Mouse (Mus musculus): ENCODE data around the gene Figla. TPM values are rescaled to one million over a fixed set of nuclear protein-coding genes. Genes with fewer than 3 reads are reported as not detected.
A peak's percentile ranks its signal among the peaks of the same experiment; 100 is the strongest.
"Not testable (repeated sequence)": the region's sequence is repeated elsewhere in the genome, so short reads cannot be mapped to it uniquely, and the experiment has no call there.

The Figla gene
- not detected in 2 replicates for total RNA-seq (2017)

- ATAC-seq (ENCODE audit: extremely low read depth, insufficient number of reproducible peaks, low FRiP score, poor library complexity, severe bottlenecking), result no peak
Measured at GRCm38 (mm10) chr6:86015871-86016270, at the start of gene Figla. TSS of gene Figla (plus strand) at chr6:86016171.

- ATAC-seq (ENCODE audit: extremely low read depth, insufficient number of reproducible peaks, low FRiP score, poor library complexity, severe bottlenecking), result peak; percentile 59
Measured at GRCm38 (mm10) chr6:85966686-85967085, 49.3 kb upstream of the Figla start.

GRCm38 (mm10) chr6:85969889-85970288 lies 46.1 kb upstream of the Figla start:
- no peak for ATAC-seq (ENCODE audit: extremely low read depth, insufficient number of reproducible peaks, low FRiP score, poor library complexity, severe bottlenecking)

- ATAC-seq (ENCODE audit: extremely low read depth, insufficient number of reproducible peaks, low FRiP score, poor library complexity, severe bottlenecking), result no peak
Measured at GRCm38 (mm10) chr6:85972699-85973098, 43.3 kb upstream of the Figla start.

- no peak for ATAC-seq (ENCODE audit: extremely low read depth, insufficient number of reproducible peaks, low FRiP score, poor library complexity, severe bottlenecking)
Measured at GRCm38 (mm10) chr6:85973336-85973735, 42.6 kb upstream of the Figla start.

GRCm38 (mm10) chr6:85974941-85975617 lies 40.9 kb upstream of the Figla start:
- ATAC-seq (ENCODE audit: extremely low read depth, insufficient number of reproducible peaks, low FRiP score, poor library complexity, severe bottlenecking), result no peak

GRCm38 (mm10) chr6:85975761-85976160 lies 40.2 kb upstream of the Figla start:
- ATAC-seq (ENCODE audit: extremely low read depth, insufficient number of reproducible peaks, low FRiP score, poor library complexity, severe bottlenecking), result no peak

GRCm38 (mm10) chr6:85976242-85976641 lies 39.7 kb upstream of the Figla start:
- ATAC-seq (ENCODE audit: extremely low read depth, insufficient number of reproducible peaks, low FRiP score, poor library complexity, severe bottlenecking), result peak; percentile 53; the same call in 1 of the 2 replicates

GRCm38 (mm10) chr6:85978736-85979135 lies 37.2 kb upstream of the Figla start:
- ATAC-seq (ENCODE audit: extremely low read depth, insufficient number of reproducible peaks, low FRiP score, poor library complexity, severe bottlenecking), result not testable (repeated sequence)

- no peak for ATAC-seq (ENCODE audit: extremely low read depth, insufficient number of reproducible peaks, low FRiP score, poor library complexity, severe bottlenecking)
Measured at GRCm38 (mm10) chr6:85984351-85984750, 31.6 kb upstream of the Figla start.

GRCm38 (mm10) chr6:85989570-85989969 lies 26.4 kb upstream of the Figla start:
- ATAC-seq (ENCODE audit: extremely low read depth, insufficient number of reproducible peaks, low FRiP score, poor library complexity, severe bottlenecking), result not testable (repeated sequence)

- ATAC-seq (ENCODE audit: extremely low read depth, insufficient number of reproducible peaks, low FRiP score, poor library complexity, severe bottlenecking), result not testable (repeated sequence)
Measured at GRCm38 (mm10) chr6:85990774-85991173, 25.2 kb upstream of the Figla start.

- ATAC-seq (ENCODE audit: extremely low read depth, insufficient number of reproducible peaks, low FRiP score, poor library complexity, severe bottlenecking), result no peak
Measured at GRCm38 (mm10) chr6:86003405-86003925, 12.5 kb upstream of the Figla start.

GRCm38 (mm10) chr6:86004271-86005148 lies 11.5 kb upstream of the Figla start:
- ATAC-seq (ENCODE audit: extremely low read depth, insufficient number of reproducible peaks, low FRiP score, poor library complexity, severe bottlenecking), result peak; percentile 96

GRCm38 (mm10) chr6:86009980-86010379 lies 6.0 kb upstream of the Figla start:
- ATAC-seq (ENCODE audit: extremely low read depth, insufficient number of reproducible peaks, low FRiP score, poor library complexity, severe bottlenecking), result no peak

GRCm38 (mm10) chr6:86014812-86015211 lies 1.2 kb upstream of the Figla start:
- not testable (repeated sequence) for ATAC-seq (ENCODE audit: extremely low read depth, insufficient number of reproducible peaks, low FRiP score, poor library complexity, severe bottlenecking)

GRCm38 (mm10) chr6:86016793-86017350 lies 901 bp downstream of the Figla start:
- no peak for ATAC-seq (ENCODE audit: extremely low read depth, insufficient number of reproducible peaks, low FRiP score, poor library complexity, severe bottlenecking)

GRCm38 (mm10) chr6:86019415-86020237 lies 3.7 kb downstream of the Figla start:
- ATAC-seq (ENCODE audit: extremely low read depth, insufficient number of reproducible peaks, low FRiP score, poor library complexity, severe bottlenecking), result no peak

- 0 out of 2 replicates have a peak, but pooled peaks have one; percentile 37 for ATAC-seq (ENCODE audit: extremely low read depth, insufficient number of reproducible peaks, low FRiP score, poor library complexity, severe bottlenecking)
Measured at GRCm38 (mm10) chr6:86020948-86021347, 5.0 kb downstream of the Figla start.

All from neutrophil, adult 5-6 weeks (primary cell).